Mouse (Mus musculus) effector memory CD4-positive, alpha-beta T cell, adult 7 months (primary cell): ENCODE measurements around the gene Obscn. TPM values are rescaled to one million over a fixed set of nuclear protein-coding genes. Genes with fewer than 3 reads are reported as not detected.

Source experiments
- polyA plus RNA-seq: library from polyadenylated mRNA; unstranded; fragments of 100-300 nt; shearing (Covaris generic); gene quantifications from one replicate; pipeline ENCODE4 v1.2.1, GENCODE M21; 2017

Gene Obscn
- 0.12 TPM for polyA plus RNA-seq

DNA sequence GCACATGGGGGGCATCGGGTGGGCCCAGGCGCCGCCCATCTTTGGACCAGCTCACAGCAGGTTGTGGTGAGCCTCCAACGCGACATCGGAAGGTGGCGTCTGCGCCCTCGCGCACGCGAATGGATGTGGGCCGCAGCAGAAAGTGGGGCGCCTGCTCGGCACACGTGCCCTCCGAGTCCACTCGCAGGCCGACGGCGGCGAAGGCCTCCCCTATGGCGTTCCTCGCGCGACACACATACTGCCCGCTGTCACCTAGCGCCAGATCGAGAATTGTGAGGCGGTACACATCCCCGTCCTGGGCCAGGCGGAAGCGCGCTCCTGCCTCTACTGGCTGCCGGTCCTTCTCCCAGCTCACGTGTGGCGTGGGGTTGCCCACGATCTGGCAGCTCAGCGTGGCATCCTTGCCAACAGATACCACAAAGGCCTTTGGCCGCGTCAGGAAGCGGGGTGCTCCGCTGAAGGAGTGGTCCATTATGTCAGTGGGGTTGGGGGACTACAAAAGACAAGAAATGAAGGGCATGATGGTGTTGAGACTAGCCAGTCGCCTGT is at the start of gene Obscn:
Gene Obscn (minus strand): TSS at position 499 of the 549 bp plus-strand sequence.

DNA sequence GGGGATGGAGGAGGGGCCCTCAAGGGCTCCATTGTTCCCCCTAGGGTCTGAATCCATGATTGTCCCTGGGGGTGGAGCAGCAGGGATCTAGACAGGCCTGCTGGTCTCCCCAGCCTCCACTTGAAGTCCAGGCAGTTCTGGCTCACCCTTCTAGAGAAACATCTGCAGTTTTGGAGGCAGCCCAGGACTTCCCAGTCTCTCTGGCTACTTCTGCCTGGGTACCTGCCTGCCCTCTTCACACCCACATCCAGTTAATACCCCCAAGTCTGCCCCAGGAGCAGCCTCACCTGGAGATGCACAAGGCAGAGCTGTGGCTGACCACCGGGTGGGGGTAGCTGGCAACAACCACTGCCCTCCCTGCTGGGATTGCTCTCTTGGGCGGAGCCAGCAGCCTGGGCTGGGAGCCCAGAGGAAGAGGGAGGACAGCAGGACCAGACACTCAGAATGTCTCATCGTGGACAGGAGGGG is 46.7 kb upstream of the Obscn start, which contains the start of gene Gjc2:
Gene Gjc2 (minus strand): TSS at position 350 of the 468 bp plus-strand sequence.

DNA sequence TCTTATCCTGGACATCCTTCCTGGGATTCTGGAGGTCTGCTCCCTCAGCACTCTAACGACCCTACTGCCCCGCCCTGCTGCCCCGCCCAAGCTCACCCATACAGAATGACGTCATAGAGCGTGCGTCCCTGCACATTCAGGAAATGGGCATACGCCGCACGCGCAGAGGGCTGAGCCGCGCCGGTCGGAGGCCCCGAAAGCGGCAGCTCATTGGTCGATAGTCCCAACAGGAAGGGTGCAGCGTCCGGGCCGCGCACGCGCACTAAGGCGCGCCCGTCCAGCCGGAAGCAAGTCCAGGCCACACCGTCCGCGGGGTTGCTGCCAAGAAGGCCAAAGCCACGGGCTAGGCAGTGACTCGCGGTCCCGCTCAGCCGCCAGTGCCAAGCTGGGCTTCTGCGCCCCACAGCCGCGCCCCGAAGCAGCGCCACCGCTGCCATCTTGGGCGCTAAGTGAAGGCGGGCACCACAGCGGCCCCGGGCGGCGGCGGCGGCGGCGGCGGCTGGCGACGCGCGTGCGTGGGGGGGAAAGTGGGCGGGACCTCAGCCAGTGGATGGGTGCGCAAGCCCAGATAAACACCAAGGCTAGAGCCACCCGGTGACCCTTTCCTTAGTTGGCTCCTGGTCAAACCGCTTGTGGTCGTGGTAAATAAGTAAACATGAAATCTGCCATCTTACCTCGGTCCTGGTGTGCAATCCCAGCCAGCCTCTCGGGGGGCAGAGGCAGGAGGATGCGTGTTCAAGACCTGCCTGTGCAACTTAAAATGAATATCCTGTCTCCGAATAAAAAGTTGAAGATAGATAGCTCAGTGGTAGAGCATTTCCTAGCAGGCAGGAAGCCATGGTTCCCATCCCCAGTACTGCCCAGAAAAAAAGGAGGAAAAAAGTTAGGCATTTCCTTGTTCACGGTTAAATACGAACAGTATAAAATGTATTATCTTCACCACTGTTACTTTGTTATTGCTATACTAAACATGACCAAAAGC is 27.3 kb upstream of the Obscn start, which contains the start of gene Iba57:
Gene Iba57 (minus strand): TSS at position 485 of the 982 bp plus-strand sequence.

DNA sequence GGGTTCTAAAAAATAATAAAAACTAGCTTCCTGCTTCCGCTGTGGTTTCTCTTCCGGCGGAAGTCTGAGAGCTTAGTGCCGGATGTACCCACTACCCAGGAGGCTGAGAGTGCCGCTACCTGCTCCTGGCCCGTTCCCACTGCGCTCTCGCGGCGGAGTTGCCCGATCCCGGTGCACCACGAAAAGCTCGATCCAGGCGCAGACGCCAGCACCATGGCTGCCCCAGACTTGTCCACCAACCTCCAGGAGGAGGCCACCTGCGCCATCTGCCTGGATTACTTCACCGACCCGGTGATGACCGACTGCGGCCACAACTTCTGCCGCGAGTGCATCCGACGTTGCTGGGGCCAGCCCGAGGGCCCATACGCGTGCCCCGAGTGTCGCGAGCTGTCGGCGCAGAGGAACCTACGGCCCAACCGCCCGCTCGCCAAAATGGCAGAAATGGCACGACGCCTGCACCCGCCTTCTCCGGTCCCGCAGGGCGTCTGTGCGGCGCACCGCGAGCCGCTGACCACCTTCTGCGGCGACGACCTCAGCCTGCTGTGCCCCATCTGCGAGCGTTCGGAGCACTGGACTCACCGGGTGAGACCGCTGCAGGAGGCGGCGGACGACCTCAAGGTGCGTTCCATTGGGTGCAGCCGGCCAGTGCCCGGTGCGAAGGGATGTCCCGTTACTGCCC is 158.0 kb downstream of the Obscn start, which contains the start of gene Trim11:
Gene Trim11 (plus strand): TSS at position 67 of the 679 bp plus-strand sequence.

DNA sequence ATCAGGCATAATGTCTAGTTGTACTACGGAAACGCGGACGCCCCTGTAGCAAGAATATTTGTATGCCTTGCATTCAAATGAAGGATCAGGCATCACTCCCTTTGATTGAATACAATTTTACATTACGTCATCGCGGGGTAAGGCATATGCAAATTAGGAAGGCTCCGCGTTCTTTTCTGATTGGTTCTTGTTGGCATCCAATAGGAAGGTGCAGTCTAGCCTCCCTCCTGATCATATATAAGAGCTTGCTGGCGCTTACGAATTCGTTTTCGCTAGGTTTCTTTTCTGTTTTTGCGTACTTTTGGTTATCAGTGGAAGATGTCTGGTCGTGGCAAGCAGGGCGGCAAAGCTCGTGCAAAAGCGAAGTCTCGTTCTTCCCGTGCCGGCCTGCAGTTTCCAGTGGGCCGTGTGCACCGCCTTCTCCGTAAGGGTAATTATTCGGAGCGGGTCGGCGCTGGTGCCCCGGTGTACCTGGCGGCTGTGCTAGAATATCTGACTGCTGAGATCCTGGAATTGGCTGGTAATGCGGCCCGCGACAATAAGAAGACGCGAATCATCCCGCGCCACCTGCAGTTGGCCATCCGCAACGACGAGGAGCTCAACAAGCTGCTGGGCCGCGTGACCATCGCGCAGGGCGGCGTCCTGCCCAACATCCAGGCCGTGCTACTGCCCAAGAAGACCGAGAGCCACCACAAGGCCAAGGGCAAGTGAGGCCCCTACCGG is 181.6 kb downstream of the Obscn start, which contains the start of the genes Hist3h2a and Trim17:
Gene Hist3h2a (plus strand): TSS at position 266 of the 723 bp plus-strand sequence.
Gene Trim17 (plus strand): TSS at position 266 of the 723 bp plus-strand sequence.

DNA sequence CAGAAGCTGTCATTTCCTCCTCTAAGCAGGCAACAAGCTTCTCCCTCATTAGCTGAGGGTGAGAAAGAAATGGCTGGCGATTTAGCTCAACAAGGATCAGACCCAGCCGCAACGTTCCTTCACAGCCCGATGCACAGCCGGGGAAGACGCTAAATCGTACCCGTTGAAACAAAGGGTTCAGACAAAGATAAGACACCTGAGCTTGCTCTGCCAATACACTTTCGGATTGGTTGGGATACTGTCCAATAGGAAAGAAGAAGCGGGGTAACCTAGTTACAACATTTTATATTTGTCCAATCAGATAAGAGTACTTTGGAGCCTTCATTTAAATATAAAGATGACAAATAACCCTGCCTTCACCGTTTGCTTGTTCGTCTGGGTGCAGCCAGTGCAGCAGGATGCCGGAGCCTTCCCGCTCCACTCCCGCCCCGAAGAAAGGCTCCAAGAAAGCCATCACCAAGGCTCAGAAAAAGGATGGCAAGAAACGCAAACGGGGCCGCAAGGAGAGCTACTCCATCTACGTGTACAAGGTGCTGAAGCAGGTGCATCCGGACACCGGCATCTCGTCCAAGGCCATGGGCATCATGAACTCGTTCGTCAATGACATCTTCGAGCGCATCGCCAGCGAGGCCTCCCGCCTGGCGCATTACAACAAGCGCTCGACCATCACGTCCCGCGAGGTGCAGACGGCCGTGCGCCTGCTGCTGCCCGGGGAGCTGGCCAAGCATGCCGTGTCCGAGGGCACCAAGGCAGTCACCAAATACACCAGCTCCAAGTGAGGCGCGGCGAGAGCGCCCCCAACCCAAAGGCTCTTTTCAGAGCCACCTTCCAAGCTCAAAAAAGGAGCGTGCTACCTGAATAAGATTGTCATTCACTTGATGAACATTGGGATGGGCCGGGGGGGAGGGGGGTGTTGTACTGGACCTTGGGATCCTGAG is 187.4 kb downstream of the Obscn start, which contains the start of gene Hist3h2ba:
Gene Hist3h2ba (plus strand): TSS at position 379 of the 938 bp plus-strand sequence.

Other genes with a start within 250 kb of the Obscn start
- 1.5 TPM for gene Zfp39, start 232.2 kb downstream of the Obscn start, polyA plus RNA-seq
- gene Btnl10, start 218.5 kb downstream of the Obscn start, polyA plus RNA-seq = 0.44 TPM
- 201 TPM for gene Rnf187, start 197.5 kb downstream of the Obscn start, polyA plus RNA-seq
- gene Hist3h2ba, start 187.5 kb downstream of the Obscn start, polyA plus RNA-seq = 11.9 TPM
- gene Hist3h2a, start 181.7 kb downstream of the Obscn start, polyA plus RNA-seq = 23.4 TPM
- gene Trim17, start 181.7 kb downstream of the Obscn start, polyA plus RNA-seq = 0.48 TPM
- gene Trim11, start 158.3 kb downstream of the Obscn start, polyA plus RNA-seq = 38.8 TPM
- 11.0 TPM for gene Iba57, start 27.3 kb upstream of the Obscn start, polyA plus RNA-seq
- not detected for gene Gjc2, start 46.8 kb upstream of the Obscn start, polyA plus RNA-seq
- 51.1 TPM for gene Guk1, start 55.8 kb upstream of the Obscn start, polyA plus RNA-seq
- 21.3 TPM for gene Mrpl55, start 66.1 kb upstream of the Obscn start, polyA plus RNA-seq
- 45.8 TPM for gene 2310033P09Rik, start 71.9 kb upstream of the Obscn start, polyA plus RNA-seq
- 618 TPM for gene Arf1, start 91.9 kb upstream of the Obscn start, polyA plus RNA-seq
- gene Wnt3a, start 154.3 kb upstream of the Obscn start, polyA plus RNA-seq = 0.13 TPM
- not detected for gene Wnt9a, start 170.5 kb upstream of the Obscn start, polyA plus RNA-seq
- not detected for gene Prss38, start 239.3 kb upstream of the Obscn start, polyA plus RNA-seq